Comparison of ENCODE assay signal across 8 mouse cellular contexts in the genomic region with DNA sequence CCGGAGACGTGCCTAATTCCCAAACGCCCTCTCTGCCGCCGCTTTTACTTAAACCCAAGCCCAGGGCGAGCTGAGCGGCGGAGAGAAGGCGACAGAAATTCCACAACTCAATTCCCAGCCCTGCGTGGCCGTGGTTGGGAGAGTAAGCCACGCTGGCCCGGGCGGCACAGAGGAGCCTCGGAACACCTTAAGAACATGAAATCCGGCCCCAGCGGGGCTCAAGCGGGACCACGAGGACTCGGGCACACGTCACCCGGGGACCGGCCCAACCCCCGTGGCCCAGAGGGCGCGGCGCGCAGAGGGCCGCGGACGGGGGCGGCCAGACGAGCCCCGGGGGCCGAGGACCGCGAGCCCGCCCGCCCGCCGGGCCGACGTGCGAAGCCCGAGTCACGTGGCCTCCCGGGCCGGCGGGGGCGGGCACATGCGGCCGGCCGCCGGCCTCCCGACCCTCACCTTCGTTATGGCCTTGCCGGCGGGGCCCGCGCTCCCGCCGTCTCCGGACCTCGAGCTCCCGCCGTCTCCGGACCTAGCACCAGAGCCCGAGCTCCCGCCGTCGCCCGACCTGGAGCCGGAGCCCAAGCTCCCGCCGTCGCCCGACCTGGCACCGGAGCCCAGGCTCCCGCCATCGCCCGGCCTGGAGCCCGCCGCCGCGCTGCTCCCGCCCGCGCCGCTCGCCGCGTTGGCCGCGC. TPM values are rescaled to one million over a fixed set of nuclear protein-coding genes. Genes with fewer than 3 reads are reported as not detected.
DNase-seq lines count a peak whose midpoint lies in the region; ATAC-seq and TF ChIP-seq lines count a peak whose summit lies in the region.

No protein-coding gene starts in this region.

- peak; percentile 52 to 78 for DNase-seq in cerebellum, adult 18-20 months
- DNase-seq in cerebellum, adult 8-10 months, result no peak

- peak overlapping the region; percentile 98 for H3K27ac ChIP-seq in embryonic facial prominence, embryonic 15.5 days (replicated peaks)
- H3K27ac ChIP-seq in heart, embryonic 11.5 days (ENCODE audit: low read depth, low read length), result peak overlapping the region; percentile 98
- peak overlapping the region; percentile 98 for H3K27ac ChIP-seq in kidney, embryonic 15.5 days
- peak overlapping the region; percentile 97 for H3K27ac ChIP-seq in liver, embryonic 12.5 days
- H3K27ac ChIP-seq in stomach, embryonic 14.5 days (ENCODE audit: low read length), result peak overlapping the region; percentile 97

- H3K4me3 ChIP-seq in embryonic facial prominence, embryonic 15.5 days (replicated peaks), result peak overlapping the region; percentile 95
- peak overlapping the region; percentile 71 for H3K4me3 ChIP-seq in heart, embryonic 11.5 days (ENCODE audit: low read depth, low read length)
- H3K4me3 ChIP-seq in kidney, embryonic 15.5 days (replicated peaks), result peak overlapping the region; percentile 85
- H3K4me3 ChIP-seq in liver, embryonic 12.5 days, result peak overlapping the region; percentile 90
- H3K4me3 ChIP-seq in myocyte, result peak overlapping the region; percentile 72
- peak overlapping the region; percentile 88 for H3K4me3 ChIP-seq in stomach, embryonic 14.5 days (ENCODE audit: low read depth, low read length)

- no peak for TF ChIP-seq POLR2A in myocyte (IDR thresholded peaks at IDR 0.05; ENCODE audit: insufficient read length, low read depth)

- peaks cover 49% of the 10 kb centered on the region for H3K79me2 ChIP-seq in myocyte (ENCODE audit: control insufficient read depth, insufficient read depth)

- peak overlapping the region; percentile 97 for H3K9ac ChIP-seq in embryonic facial prominence, embryonic 15.5 days
- peak overlapping the region; percentile 95 for H3K9ac ChIP-seq in heart, embryonic 11.5 days (ENCODE audit: low read depth, low read length)
- H3K9ac ChIP-seq in kidney, embryonic 15.5 days, result peak overlapping the region; percentile 95
- peak overlapping the region; percentile 98 for H3K9ac ChIP-seq in liver, embryonic 12.5 days
- H3K9ac ChIP-seq in stomach, embryonic 14.5 days (replicated peaks; ENCODE audit: low read depth, low read length), result peak overlapping the region; percentile 92

- peak; percentile 7; the same call in 1 of the 2 replicates for ATAC-seq in embryonic facial prominence, embryonic 15.5 days (ENCODE audit: insufficient number of reproducible peaks, low FRiP score, low TSS enrichment, low read depth)
- peak; percentile 50 for ATAC-seq in heart, embryonic 11.5 days (replicated peaks; ENCODE audit: insufficient number of reproducible peaks, low FRiP score, low TSS enrichment)
- peak; percentile 40 for ATAC-seq in kidney, embryonic 15.5 days (replicated peaks; ENCODE audit: low FRiP score)
- ATAC-seq in liver, embryonic 12.5 days, result peak; percentile 44
- ATAC-seq in stomach, embryonic 14.5 days (ENCODE audit: insufficient number of reproducible peaks, insufficient read depth, low FRiP score, low read depth), result peak; percentile 34

- H3K27me3 ChIP-seq in embryonic facial prominence, embryonic 15.5 days, result no peaks in the 10 kb centered on the region
- H3K27me3 ChIP-seq in heart, embryonic 11.5 days (ENCODE audit: control insufficient read depth, insufficient read depth, low read length), result no peaks in the 10 kb centered on the region
- H3K27me3 ChIP-seq in kidney, embryonic 15.5 days, result no peaks in the 10 kb centered on the region
- H3K27me3 ChIP-seq in liver, embryonic 12.5 days (replicated peaks), result no peaks in the 10 kb centered on the region
- H3K27me3 ChIP-seq in myocyte (ENCODE audit: control insufficient read depth, insufficient read depth, insufficient read length), result no peaks in the 10 kb centered on the region
- no peaks in the 10 kb centered on the region for H3K27me3 ChIP-seq in stomach, embryonic 14.5 days (ENCODE audit: control insufficient read depth, insufficient read depth, low read length)

- no peaks in the 10 kb centered on the region for H3K9me3 ChIP-seq in embryonic facial prominence, embryonic 15.5 days (replicated peaks)
- H3K9me3 ChIP-seq in heart, embryonic 11.5 days (replicated peaks; ENCODE audit: control insufficient read depth, low read length), result no peaks in the 10 kb centered on the region
- no peaks in the 10 kb centered on the region for H3K9me3 ChIP-seq in kidney, embryonic 15.5 days (replicated peaks)
- no peaks in the 10 kb centered on the region for H3K9me3 ChIP-seq in liver, embryonic 12.5 days (replicated peaks)
- no peaks in the 10 kb centered on the region for H3K9me3 ChIP-seq in stomach, embryonic 14.5 days (ENCODE audit: control insufficient read depth, low read depth, low read length)

- H3K4me2 ChIP-seq in embryonic facial prominence, embryonic 15.5 days (replicated peaks), result peak overlapping the region; percentile 69
- peak overlapping the region; percentile 64 for H3K4me2 ChIP-seq in heart, embryonic 11.5 days
- peak overlapping the region; percentile 81 for H3K4me2 ChIP-seq in kidney, embryonic 15.5 days
- peak overlapping the region; percentile 95 for H3K4me2 ChIP-seq in liver, embryonic 12.5 days
- H3K4me2 ChIP-seq in myocyte (ENCODE audit: low read depth), result peak overlapping the region; percentile 74
- H3K4me2 ChIP-seq in stomach, embryonic 14.5 days (replicated peaks; ENCODE audit: low read depth, low read length), result peak overlapping the region; percentile 63

- peak overlapping the region; percentile 97 for H3ac ChIP-seq in myocyte (ENCODE audit: control insufficient read depth, insufficient read length)

- peaks cover 23% of the 10 kb centered on the region for H3K4me1 ChIP-seq in embryonic facial prominence, embryonic 15.5 days
- peaks cover 19% of the 10 kb centered on the region; the same call in 1 of the 2 replicates for H3K4me1 ChIP-seq in heart, embryonic 11.5 days (ENCODE audit: control insufficient read depth, insufficient read depth, low read length)
- peaks cover 19% of the 10 kb centered on the region for H3K4me1 ChIP-seq in kidney, embryonic 15.5 days
- peaks cover 50% of the 10 kb centered on the region for H3K4me1 ChIP-seq in liver, embryonic 12.5 days
- H3K4me1 ChIP-seq in stomach, embryonic 14.5 days (ENCODE audit: control insufficient read depth, insufficient read depth, low read length), result peaks cover 13% of the 10 kb centered on the region; the same call in 1 of the 2 replicates

- WGBS in embryonic facial prominence, embryonic 15.5 days, result 2% methylated on average over 84 of the region's 94 CpGs
- 4% methylated on average over 77 of the region's 94 CpGs for WGBS in heart, embryonic 11.5 days (ENCODE audit: insufficient replicate concordance)
- WGBS in kidney, embryonic 15.5 days, result 4% methylated on average over 60 of the region's 94 CpGs
- WGBS in liver, embryonic 12.5 days (ENCODE audit: insufficient replicate concordance), result under 1% methylated on average over 93 of the region's 94 CpGs
- WGBS in stomach, embryonic 14.5 days, result 1% methylated on average over 91 of the region's 94 CpGs

- H3K36me3 ChIP-seq in embryonic facial prominence, embryonic 15.5 days, result peaks cover 12% of the 10 kb centered on the region; the same call in 1 of the 2 replicates
- H3K36me3 ChIP-seq in heart, embryonic 11.5 days (ENCODE audit: control insufficient read depth, insufficient read depth, low read length), result peaks cover 10% of the 10 kb centered on the region
- H3K36me3 ChIP-seq in kidney, embryonic 15.5 days, result peaks cover 29% of the 10 kb centered on the region
- peaks cover 39% of the 10 kb centered on the region for H3K36me3 ChIP-seq in liver, embryonic 12.5 days
- peaks cover 15% of the 10 kb centered on the region for H3K36me3 ChIP-seq in myocyte (ENCODE audit: control insufficient read depth, insufficient read depth)
- peaks cover 24% of the 10 kb centered on the region for H3K36me3 ChIP-seq in stomach, embryonic 14.5 days (ENCODE audit: control insufficient read depth, insufficient read depth, low read length)

TF ChIP-seq in myocyte, 11 proteins besides CTCF, POLR2A, EP300 and RAD21:
- TF ChIP-seq E2F4 (IDR thresholded peaks at IDR 0.05; ENCODE audit: insufficient read depth) (no peak), USF1 (IDR thresholded peaks at IDR 0.05; ENCODE audit: low read depth) (peak; percentile 48)

RNA-seq across cellular contexts. Expression of a gene that starts 0.9 kb away (rescaled TPM):
- 97.0 and 98.6 TPM in 2 replicates for polyA plus RNA-seq in embryonic facial prominence, embryonic 15.5 days (2015; fragmentation: Nextera tagmentation; extraction: Ambion mirVana)
- 76.8 and 109 TPM in 2 replicates for polyA plus RNA-seq in heart, embryonic 11.5 days (2014; fragmentation: Nextera tagmentation; extraction: Ambion mirVana)
- polyA plus RNA-seq in kidney, embryonic 15.5 days (2015; fragmentation: Nextera tagmentation; extraction: Ambion mirVana), result 110 and 144 TPM in 2 replicates
- 71.7 and 76.4 TPM in 2 replicates for polyA plus RNA-seq in liver, embryonic 12.5 days (2016; fragmentation: Nextera tagmentation; extraction: Ambion mirVana)
- 92.9 TPM for polyA plus RNA-seq in myocyte (2012; fragmentation: generic; extraction: Trizol)
- polyA plus RNA-seq in stomach, embryonic 14.5 days (2014; fragmentation: Nextera tagmentation; extraction: Ambion mirVana), result 69.0 and 75.7 TPM in 2 replicates

RNA-seq across cellular contexts. Expression of a gene that starts 59.7 kb away (rescaled TPM):
- 52.8 and 55.2 TPM in 2 replicates for polyA plus RNA-seq in embryonic facial prominence, embryonic 15.5 days (2015; fragmentation: Nextera tagmentation; extraction: Ambion mirVana)
- polyA plus RNA-seq in heart, embryonic 11.5 days (2014; fragmentation: Nextera tagmentation; extraction: Ambion mirVana), result 53.8 and 58.2 TPM in 2 replicates
- 69.2 and 69.5 TPM in 2 replicates for polyA plus RNA-seq in kidney, embryonic 15.5 days (2015; fragmentation: Nextera tagmentation; extraction: Ambion mirVana)
- 69.8 and 74.1 TPM in 2 replicates for polyA plus RNA-seq in liver, embryonic 12.5 days (2016; fragmentation: Nextera tagmentation; extraction: Ambion mirVana)
- polyA plus RNA-seq in myocyte (2012; fragmentation: generic; extraction: Trizol), result 8.4 TPM
- polyA plus RNA-seq in stomach, embryonic 14.5 days (2014; fragmentation: Nextera tagmentation; extraction: Ambion mirVana), result 79.5 and 82.2 TPM in 2 replicates

RNA-seq across cellular contexts. Expression of a gene that starts 59.9 kb away (rescaled TPM):
- polyA plus RNA-seq in embryonic facial prominence, embryonic 15.5 days (2015; fragmentation: Nextera tagmentation; extraction: Ambion mirVana), result 2.4 and 2.9 TPM in 2 replicates
- 7.3 and 7.9 TPM in 2 replicates for polyA plus RNA-seq in heart, embryonic 11.5 days (2014; fragmentation: Nextera tagmentation; extraction: Ambion mirVana)
- 2.2 and 2.4 TPM in 2 replicates for polyA plus RNA-seq in kidney, embryonic 15.5 days (2015; fragmentation: Nextera tagmentation; extraction: Ambion mirVana)
- polyA plus RNA-seq in liver, embryonic 12.5 days (2016; fragmentation: Nextera tagmentation; extraction: Ambion mirVana), result 29.7 and 33.1 TPM in 2 replicates
- polyA plus RNA-seq in myocyte (2012; fragmentation: generic; extraction: Trizol), result 0.17 TPM
- 0.52 TPM in 1 of 2 replicates, not detected in the other for polyA plus RNA-seq in stomach, embryonic 14.5 days (2014; fragmentation: Nextera tagmentation; extraction: Ambion mirVana)
